Mouse (Mus musculus) olfactory bulb, adult 2 months (tissue): ENCODE results near the gene Dnajc9. TPM values are rescaled to one million over a fixed set of nuclear protein-coding genes. Genes with fewer than 3 reads are reported as not detected.

Source experiments
- H3K27ac ChIP-seq: fragments of 200-500 bp; 2 replicates; pipeline ENCODE4 v1.5.1; 2012; ENCODE audit warnings: low read depth, low read length; ENCODE audit not compliant: insufficient read depth
- H3K4me1 ChIP-seq: fragments of 200-500 bp; 2 replicates; pipeline ENCODE4 v1.6.1; 2012; ENCODE audit warnings: low read length; ENCODE audit not compliant: control insufficient read depth, insufficient read depth
- H3K4me3 ChIP-seq: fragments of 200-500 bp; 2 replicates; pipeline ENCODE4 v1.5.1; 2012; ENCODE audit warnings: mild to moderate bottlenecking, low read depth, low read length, moderate library complexity; ENCODE audit not compliant: insufficient read depth
- CTCF ChIP-seq: fragments of 200-500 bp; IDR thresholded peaks from 2 replicates; pipeline ENCODE4 v1.5.1; 2012; ENCODE audit warnings: low read depth, mild to moderate bottlenecking, low read length, moderate library complexity; ENCODE audit not compliant: insufficient read depth
- POLR2A ChIP-seq: fragments of 200-500 bp; IDR thresholded peaks from 2 replicates; pipeline ENCODE4 v1.6.1; 2012; ENCODE audit warnings: mild to moderate bottlenecking, low read depth, low read length, moderate library complexity; ENCODE audit not compliant: insufficient read depth
- WGBS: fragments of 180-500 bp; shearing (Covaris S2); methylation state at CpG from one replicate; pipeline ENCODE4 v1.1.7; 2018; 5-methylcytosine and 5-hydroxymethylcytosine counted together
- polyA plus RNA-seq: library from polyadenylated mRNA; stranded (reverse); fragments of >200 nt; gene quantifications from 2 replicates; pipeline ENCODE4 v1.2.4, GENCODE M21; 2012; ENCODE audit warnings: low replicate concordance; ENCODE audit not compliant: missing spikeins, insufficient read depth, insufficient read length

Gene Dnajc9
- polyA plus RNA-seq, 1 experiment: not detected

- no peak overlapping the region for H3K27ac ChIP-seq
- TF ChIP-seq CTCF: no peak
- TF ChIP-seq POLR2A: no peak
- no peak overlapping the region for H3K4me3 ChIP-seq
- WGBS: 60% methylated on average over 9 of the region's 9 CpGs
- H3K4me1 ChIP-seq: no peaks in the 10 kb centered on the region
Measured at GRCm38 (mm10) chr14:20397220-20397619, 8.5 kb upstream of the Dnajc9 start.

- H3K4me1 ChIP-seq: peaks cover 2% of the 10 kb centered on the region; the same call in 1 of the 2 replicates
- WGBS: under 1% methylated on average over 68 of the region's 68 CpGs
- peak within 1 kb of the TSS; percentile 92 for H3K27ac ChIP-seq
- TF ChIP-seq POLR2A: peak; percentile 72
- peak; percentile 93 for TF ChIP-seq CTCF
- peak within 1 kb of the TSS; percentile 93 for H3K4me3 ChIP-seq
Measured at GRCm38 (mm10) chr14:20393205-20393913, 4.6 kb upstream of the Dnajc9 start, which contains the start of gene Mrps16. Gene Mrps16, minus strand, starts transcription at chr14:20393634.

GRCm38 (mm10) chr14:20392326-20392725 is 3.6 kb upstream of the Dnajc9 start:
- Histone ChIP-seq H3K4me3 (no peak overlapping the region), H3K4me1 (peaks cover 2% of the 10 kb centered on the region; the same call in 1 of the 2 replicates), H3K27ac (no peak overlapping the region)
- TF ChIP-seq POLR2A (no peak), CTCF (no peak)
- WGBS: 80% methylated on average over 4 of the region's 4 CpGs

GRCm38 (mm10) chr14:20389446-20390079 is 853 bp upstream of the Dnajc9 start:
- Histone ChIP-seq H3K4me1 (peaks cover 5% of the 10 kb centered on the region), H3K27ac (no peak overlapping the region), H3K4me3 (no peak overlapping the region)
- WGBS: 86% methylated on average over 8 of the region's 8 CpGs
- TF ChIP-seq POLR2A (no peak), CTCF (no peak)

GRCm38 (mm10) chr14:20379753-20380430 is 8.8 kb downstream of the Dnajc9 start:
- WGBS: 84% methylated on average over 9 of the region's 9 CpGs
- Histone ChIP-seq H3K27ac (no peak overlapping the region), H3K4me3 (no peak overlapping the region), H3K4me1 (peaks cover 4% of the 10 kb centered on the region; the same call in 1 of the 2 replicates)
- TF ChIP-seq CTCF (no peak), POLR2A (no peak)

- TF ChIP-seq POLR2A (no peak), CTCF (no peak)
- H3K27ac ChIP-seq: no peak overlapping the region
- H3K4me1 ChIP-seq: peaks cover 4% of the 10 kb centered on the region; the same call in 1 of the 2 replicates
- H3K4me3 ChIP-seq: no peak overlapping the region
- 91% methylated on average over 5 of the region's 5 CpGs for WGBS
Measured at GRCm38 (mm10) chr14:20379087-20379640, 9.5 kb downstream of the Dnajc9 start.

GRCm38 (mm10) chr14:20378313-20379061 is 10.2 kb downstream of the Dnajc9 start:
- H3K4me1 ChIP-seq: peaks cover 4% of the 10 kb centered on the region; the same call in 1 of the 2 replicates
- no peak for TF ChIP-seq POLR2A
- TF ChIP-seq CTCF: no peak
- whole genome bisulfite sequencing: 41% methylated on average over 13 of the region's 13 CpGs
- no peak overlapping the region for H3K4me3 ChIP-seq
- H3K27ac ChIP-seq: no peak overlapping the region

GRCm38 (mm10) chr14:20377112-20377521 is 11.6 kb downstream of the Dnajc9 start:
- Histone ChIP-seq H3K27ac (no peak overlapping the region), H3K4me1 (peaks cover 4% of the 10 kb centered on the region; the same call in 1 of the 2 replicates), H3K4me3 (no peak overlapping the region)
- TF ChIP-seq POLR2A (no peak), CTCF (no peak)
- WGBS: 56% methylated on average over 4 of the region's 4 CpGs
